Mouse (Mus musculus): ENCODE results near the gene Sox3.

- TF ChIP-seq CTCF (IDR thresholded peaks at IDR 0.05; ENCODE audit: low read depth) (no peak), EP300 (IDR thresholded peaks at IDR 0.05; ENCODE audit: low read depth) (no peak)
Observed at GRCm38 (mm10) chrX:60891329-60892095, 1.7 kb downstream of the Sox3 start.

Data from liver, postnatal 0 days (tissue).